Mouse (Mus musculus) T-helper 1 cell (primary cell): ENCODE measurements at regions not wholly inside any gene's neighbourhood (a gene's known extent, or its start where the extent isn't known, plus 50 kb on each side); places are given as distances from the start of the nearest gene placed in this dataset.

Source experiments
- in situ Hi-C: fragments of 300-600 bp; cut with MboI, MseI; formaldehyde crosslinking; loops from one replicate; pipeline ENCODE4 v1.15.1; 2025; ENCODE audit warnings: high pct_unique_total_duplicates

- in situ Hi-C loops: no loop called here
These were observed 61.7 kb upstream of the Hrasls start for GRCm38 (mm10) chr16:29147766-29148165.

GRCm38 (mm10) chr16:29119217-29119616 lies 90.3 kb upstream of the Hrasls start:
- in situ Hi-C loops: no loop called here

GRCm38 (mm10) chr16:29096791-29097190 lies 112.7 kb upstream of the Hrasls start:
- in situ Hi-C loops: no loop called here

GRCm38 (mm10) chr16:29065961-29066360 lies 136.5 kb upstream of the Mb21d2 start:
- in situ Hi-C loops: loop anchor here (10.0 kb wide), 1 partner anchor 481 kb away; no protein-coding TSS in a partner anchor

GRCm38 (mm10) chr16:29065097-29065785 lies 135.8 kb upstream of the Mb21d2 start:
- in situ Hi-C loops: loop anchor here (10.0 kb wide), 1 partner anchor 480 kb away; no protein-coding TSS in a partner anchor

- in situ Hi-C loops: loop anchor here (10.0 kb wide), 1 partner anchor 479 kb away; no protein-coding TSS in a partner anchor
These were observed 133.9 kb upstream of the Mb21d2 start for GRCm38 (mm10) chr16:29063377-29063776.

- in situ Hi-C loops: no loop called here
These were observed 127.6 kb upstream of the Mb21d2 start for GRCm38 (mm10) chr16:29057076-29057475.

GRCm38 (mm10) chr16:29054423-29054822 lies 125.0 kb upstream of the Mb21d2 start:
- in situ Hi-C loops: no loop called here

- in situ Hi-C loops: no loop called here
These were observed 117.0 kb upstream of the Mb21d2 start for GRCm38 (mm10) chr16:29046453-29046993.

- in situ Hi-C loops: no loop called here
These were observed 106.0 kb upstream of the Mb21d2 start for GRCm38 (mm10) chr16:29035523-29035922.

- in situ Hi-C loops: no loop called here
These were observed 104.8 kb upstream of the Mb21d2 start for GRCm38 (mm10) chr16:29034053-29034794.

- in situ Hi-C loops: no loop called here
These were observed 103.9 kb upstream of the Mb21d2 start for GRCm38 (mm10) chr16:29033357-29033756.

- in situ Hi-C loops: no loop called here
These were observed 98.4 kb upstream of the Mb21d2 start for GRCm38 (mm10) chr16:29027856-29028255.

- in situ Hi-C loops: no loop called here
These were observed 71.8 kb upstream of the Mb21d2 start for GRCm38 (mm10) chr16:29001249-29001648.

GRCm38 (mm10) chr16:28999641-29000040 lies 70.2 kb upstream of the Mb21d2 start:
- in situ Hi-C loops: no loop called here

- in situ Hi-C loops: no loop called here
These were observed 67.2 kb upstream of the Mb21d2 start for GRCm38 (mm10) chr16:28996629-28997028.

- in situ Hi-C loops: no loop called here
These were observed 61.2 kb upstream of the Mb21d2 start for GRCm38 (mm10) chr16:28990666-28991065.

- in situ Hi-C loops: no loop called here
These were observed 55.5 kb upstream of the Mb21d2 start for GRCm38 (mm10) chr16:28984931-28985330.

GRCm38 (mm10) chr16:28982901-28983300 lies 53.4 kb upstream of the Mb21d2 start:
- in situ Hi-C loops: no loop called here
